Mouse (Mus musculus) left cerebral cortex, postnatal 14 days (tissue): ENCODE data around the gene Vdr. TPM values are rescaled to one million over a fixed set of nuclear protein-coding genes. Genes with fewer than 3 reads are reported as not detected.

Experiments used
- DNase-seq, 2 experiments: peaks; one replicate each; pipeline ENCODE4 v3.0.0; 2021 to 2022; ENCODE audit warnings: low spot score in 2 of 2, mixed read lengths in 1 of 2
- intact Hi-C: fragments of 180-260 bp; cut with DNase I; formaldehyde crosslinking; loops from one replicate; pipeline ENCODE4 v1.15.1; 2025
- total RNA-seq, 2 experiments: library from RNA; stranded (reverse); gene quantifications; 2 replicates each; pipeline ENCODE4 v1.2.3; 2021

Vdr gene
- total RNA-seq, 2 experiments from 2014 or later: 0.13 TPM

GRCm38 (mm10) chr15:97927018-97927417 lies 16.6 kb upstream of the Vdr start:
- DNase-seq: no peak
- intact Hi-C loops: no loop called here

- no peak for DNase-seq
- intact Hi-C loops: no loop called here
Measured at GRCm38 (mm10) chr15:97922421-97922820, 12.0 kb upstream of the Vdr start.

- intact Hi-C loops: no loop called here
- no peak for DNase-seq
Measured at GRCm38 (mm10) chr15:97921796-97922195, 11.4 kb upstream of the Vdr start.

- no peak for DNase-seq
- intact Hi-C loops: no loop called here
Measured at GRCm38 (mm10) chr15:97920306-97920705, 9.9 kb upstream of the Vdr start.

GRCm38 (mm10) chr15:97919217-97919616 lies 8.8 kb upstream of the Vdr start:
- intact Hi-C loops: no loop called here

GRCm38 (mm10) chr15:97917994-97918393 lies 7.6 kb upstream of the Vdr start:
- DNase-seq: no peak
- intact Hi-C loops: no loop called here

More at GRCm38 (mm10) chr15:97919217-97919616, 8.8 kb upstream of the Vdr start:
- no peak for DNase-seq

- intact Hi-C loops: no loop called here
- no peak for DNase-seq
Measured at GRCm38 (mm10) chr15:97914331-97914747, 3.9 kb upstream of the Vdr start.

- no peak for DNase-seq
Measured at GRCm38 (mm10) chr15:97907801-97908751, 2.4 kb downstream of the Vdr start.

GRCm38 (mm10) chr15:97907202-97907601 lies 3.2 kb downstream of the Vdr start:
- intact Hi-C loops: no loop called here
- no peak for DNase-seq

More at GRCm38 (mm10) chr15:97907801-97908751, 2.4 kb downstream of the Vdr start:
- intact Hi-C loops: no loop called here

GRCm38 (mm10) chr15:97905281-97905680 lies 5.1 kb downstream of the Vdr start:
- intact Hi-C loops: no loop called here
- DNase-seq: no peak

GRCm38 (mm10) chr15:97904339-97904991 lies 6.0 kb downstream of the Vdr start:
- DNase-seq: no peak

GRCm38 (mm10) chr15:97903261-97904009 lies 7.0 kb downstream of the Vdr start:
- no peak for DNase-seq
- intact Hi-C loops: no loop called here

More at GRCm38 (mm10) chr15:97904339-97904991, 6.0 kb downstream of the Vdr start:
- intact Hi-C loops: no loop called here

GRCm38 (mm10) chr15:97900991-97901390 lies 9.4 kb downstream of the Vdr start:
- intact Hi-C loops: no loop called here
- no peak for DNase-seq

GRCm38 (mm10) chr15:97900336-97900912 lies 10.0 kb downstream of the Vdr start:
- intact Hi-C loops: no loop called here
- no peak for DNase-seq

GRCm38 (mm10) chr15:97899714-97900113 lies 10.7 kb downstream of the Vdr start:
- intact Hi-C loops: no loop called here

GRCm38 (mm10) chr15:97898791-97899190 lies 11.6 kb downstream of the Vdr start:
- intact Hi-C loops: no loop called here
- DNase-seq: no peak

More at GRCm38 (mm10) chr15:97899714-97900113, 10.7 kb downstream of the Vdr start:
- DNase-seq: no peak

- peak; percentile 15 to 54 for DNase-seq
Measured at GRCm38 (mm10) chr15:97896861-97897654, 13.4 kb downstream of the Vdr start.

GRCm38 (mm10) chr15:97896347-97896746 lies 14.1 kb downstream of the Vdr start:
- intact Hi-C loops: no loop called here

More at GRCm38 (mm10) chr15:97896861-97897654, 13.4 kb downstream of the Vdr start:
- intact Hi-C loops: no loop called here

GRCm38 (mm10) chr15:97895847-97896246 lies 14.6 kb downstream of the Vdr start:
- intact Hi-C loops: no loop called here
- DNase-seq: no peak

More at GRCm38 (mm10) chr15:97896347-97896746, 14.1 kb downstream of the Vdr start:
- DNase-seq: no peak
